In the genomic region with DNA sequence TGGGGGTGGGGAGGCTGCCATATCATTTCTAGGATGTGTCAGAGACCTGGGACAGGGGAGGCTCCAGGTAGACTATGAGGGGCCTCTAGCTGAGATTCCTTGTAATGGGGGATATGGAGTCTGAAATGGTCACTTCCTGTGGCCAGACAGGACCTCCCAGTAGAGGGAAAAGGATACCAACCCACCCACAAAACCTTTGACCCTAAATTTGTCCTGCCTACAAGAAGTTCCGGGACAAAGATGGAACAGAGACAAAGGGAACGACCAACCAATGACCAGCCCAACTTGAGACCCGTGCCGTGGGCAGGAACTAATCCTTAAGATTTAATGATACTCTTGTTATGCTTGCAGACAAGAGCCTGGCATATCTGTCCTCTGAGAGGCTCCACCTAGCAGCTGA, we compare ENCODE assay signal across 31 mouse cellular contexts.
"Had no signal": no experiment of that assay in that cellular context is flagged by ENCODE, and none has a peak within 500 bp of the region (broad histone marks: within the 10 kb centered on the region; RNA-seq: fewer than 3 reads in every experiment).

No protein-coding gene starts in this region.

- H3K36me3 ChIP-seq: limb, embryonic 10.5 days; limb, embryonic 12.5 days; limb, embryonic 13.5 days; limb, embryonic 15.5 days; liver, embryonic 12.5 days; liver, embryonic 13.5 days; liver, embryonic 15.5 days; lung, embryonic 15.5 days; midbrain, embryonic 10.5 days; midbrain, embryonic 12.5 days; midbrain, embryonic 13.5 days; midbrain, embryonic 15.5 days had no signal

- ATAC-seq: liver, embryonic 12.5 days; liver, postnatal 0 days; lung, postnatal 0 days; midbrain, embryonic 13.5 days; midbrain, embryonic 15.5 days; midbrain, embryonic 16.5 days had no signal

- H3K27me3 ChIP-seq: limb, embryonic 12.5 days; limb, embryonic 13.5 days; limb, embryonic 15.5 days; liver, embryonic 12.5 days; liver, embryonic 13.5 days; liver, embryonic 15.5 days; lung, embryonic 15.5 days; megakaryocyte, embryonic 14.5 days; midbrain, embryonic 12.5 days; midbrain, embryonic 13.5 days; midbrain, embryonic 15.5 days had no signal

- H3K27ac ChIP-seq: limb, embryonic 10.5 days; limb, embryonic 12.5 days; limb, embryonic 13.5 days; limb, embryonic 15.5 days; liver, embryonic 12.5 days; liver, embryonic 13.5 days; liver, embryonic 14.5 days; liver, embryonic 15.5 days; lung, embryonic 15.5 days; macrophage; midbrain, embryonic 10.5 days; midbrain, embryonic 12.5 days; midbrain, embryonic 13.5 days; midbrain, embryonic 15.5 days had no signal

- H3K4me2 ChIP-seq: limb, embryonic 12.5 days; limb, embryonic 13.5 days; limb, embryonic 15.5 days; liver, embryonic 11.5 days; liver, embryonic 12.5 days; liver, embryonic 13.5 days; liver, embryonic 15.5 days; lung, embryonic 14.5 days; lung, embryonic 15.5 days; midbrain, embryonic 11.5 days; midbrain, embryonic 12.5 days; midbrain, embryonic 13.5 days; midbrain, embryonic 15.5 days had no signal

- DNase-seq: left cerebral cortex, postnatal 4 days; liver; liver, embryonic 13.5 days; liver, postnatal 0 days; lung, adult 18-20 months; lung, adult 2 months; lung, embryonic 14.5 days; lung, postnatal 10 days; lung, postnatal 14 days; lung, postnatal 36 days; lung, postnatal 4 days; midbrain, embryonic 14.5 days had no signal

- H3K4me1 ChIP-seq: liver, embryonic 15.5 days had no signal

- H3K9me3 ChIP-seq: limb, embryonic 10.5 days; limb, embryonic 12.5 days; limb, embryonic 13.5 days; limb, embryonic 15.5 days; liver, embryonic 12.5 days; liver, embryonic 13.5 days; liver, embryonic 15.5 days; lung, embryonic 15.5 days; midbrain, embryonic 10.5 days; midbrain, embryonic 12.5 days; midbrain, embryonic 13.5 days; midbrain, embryonic 15.5 days had no signal

- H3K9ac ChIP-seq: limb, embryonic 12.5 days; limb, embryonic 13.5 days; limb, embryonic 15.5 days; liver, embryonic 12.5 days; liver, embryonic 13.5 days; liver, embryonic 14.5 days; liver, embryonic 15.5 days; liver, postnatal 0 days; lung, embryonic 14.5 days; lung, embryonic 15.5 days; midbrain, embryonic 12.5 days; midbrain, embryonic 13.5 days; midbrain, embryonic 15.5 days had no signal

- H3K4me3 ChIP-seq: limb, embryonic 10.5 days; limb, embryonic 12.5 days; limb, embryonic 13.5 days; limb, embryonic 15.5 days; liver, embryonic 12.5 days; liver, embryonic 13.5 days; liver, embryonic 15.5 days; lung, embryonic 15.5 days; megakaryocyte, embryonic 14.5 days; midbrain, embryonic 10.5 days; midbrain, embryonic 12.5 days; midbrain, embryonic 13.5 days; midbrain, embryonic 15.5 days; myocyte had no signal
